Mouse (Mus musculus): Measurements from ENCODE around the gene Rnf186.
"Not testable (repeated sequence)": the region's sequence is repeated elsewhere in the genome, so short reads cannot be mapped to it uniquely, and the experiment has no call there.

The Rnf186 gene

DNA sequence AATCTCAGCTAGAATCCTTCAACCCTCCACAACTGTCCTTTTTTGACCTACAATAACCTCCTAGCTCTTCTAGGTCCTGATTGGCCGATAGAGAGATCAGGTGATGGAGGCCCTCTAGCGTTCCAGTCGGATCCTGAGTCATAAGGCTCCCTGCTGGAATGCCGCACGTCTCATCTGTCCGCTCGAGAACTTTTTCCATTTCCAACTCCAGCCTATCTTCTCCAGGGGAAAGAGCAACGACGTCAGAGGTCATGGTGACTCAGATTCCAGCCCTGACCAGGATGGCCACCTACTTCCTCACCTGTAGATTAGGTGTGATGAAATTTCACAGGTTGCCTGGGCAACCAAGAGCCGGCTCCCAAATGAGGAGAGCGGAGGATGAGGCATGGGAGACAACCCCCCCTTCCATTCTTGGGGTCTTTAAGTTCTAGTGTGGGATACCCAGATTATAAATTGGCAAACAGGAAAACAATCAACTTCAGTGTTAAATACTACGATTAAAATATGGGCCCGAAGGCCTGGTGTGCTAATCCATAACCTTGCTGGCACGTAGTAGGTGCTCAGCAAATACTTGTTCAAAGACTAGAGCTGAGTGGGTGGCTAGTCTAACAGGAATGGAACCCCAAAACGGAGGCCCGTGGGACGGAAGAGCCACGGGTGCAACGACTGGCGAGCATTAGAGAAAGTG, 5.4 kb downstream of the Rnf186 start:
- peak; percentile 84 for DNase-seq

DNA sequence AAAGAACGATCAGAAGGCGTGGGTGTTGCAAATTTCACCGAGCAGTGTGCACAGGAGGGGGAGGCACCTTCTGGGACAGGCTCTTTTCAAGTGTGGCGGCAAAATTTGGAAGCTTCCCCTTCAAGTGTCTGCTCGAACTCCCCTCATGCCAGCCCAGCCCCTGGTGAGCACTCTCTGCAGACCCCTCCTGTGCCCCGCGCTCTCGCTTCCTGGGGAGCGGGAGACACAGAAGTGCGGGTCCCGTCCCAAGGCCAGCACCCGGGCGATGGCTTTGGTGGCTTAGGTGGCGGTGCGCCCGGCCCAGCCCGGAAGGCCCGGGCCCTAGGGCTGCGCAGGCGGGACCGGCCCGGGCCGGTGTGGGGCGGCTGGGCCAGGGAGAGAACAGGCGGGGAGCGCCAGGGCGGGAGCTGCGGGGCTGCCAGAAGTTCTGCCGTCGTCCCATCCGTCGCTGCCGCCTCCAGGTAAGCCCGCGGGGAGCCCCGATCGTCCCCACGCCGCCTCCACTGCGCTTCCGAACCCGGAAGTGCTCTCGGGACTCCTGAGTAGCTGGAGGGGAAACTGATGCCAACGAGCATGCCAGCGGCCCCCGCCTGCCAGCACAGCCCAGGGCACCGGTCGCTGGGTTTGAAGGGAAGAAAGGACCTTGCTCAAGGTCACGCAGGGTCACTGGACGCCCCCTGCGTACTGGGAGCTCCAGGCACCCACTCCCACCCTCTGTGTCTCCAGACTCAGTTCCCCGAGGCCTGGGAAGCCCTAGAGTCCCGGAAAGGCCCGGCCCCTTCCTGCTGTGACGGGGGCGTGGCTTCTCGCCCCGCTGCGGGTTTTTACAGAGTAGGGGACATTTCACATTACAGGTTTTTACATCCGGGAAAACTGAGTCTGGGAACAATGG, 6.2 kb downstream of the Rnf186 start, which contains the start of gene Tmco4:
Tmco4 (plus strand) TSS at position 62 of the 892 bp plus-strand sequence.
- DNase-seq, result peak; percentile 83

DNA sequence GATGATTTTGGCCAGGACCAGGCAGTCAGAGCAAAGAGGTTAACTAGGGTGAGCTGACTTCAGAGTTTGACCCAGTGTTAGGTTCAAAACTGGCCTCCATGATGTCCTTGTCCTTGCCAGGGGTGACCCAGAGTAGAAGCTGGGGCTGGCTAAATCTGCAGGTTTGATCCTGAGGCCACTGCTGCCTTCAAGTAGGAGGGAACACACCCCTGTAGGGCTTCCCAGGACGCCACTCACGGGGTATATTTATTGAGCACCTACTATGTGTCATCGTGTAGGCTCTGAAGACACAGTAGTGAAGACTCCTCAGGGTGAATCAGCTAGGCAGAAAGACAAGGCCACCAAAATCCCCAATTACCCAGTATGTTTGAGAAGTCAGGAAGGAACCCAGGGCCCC, 6.8 kb downstream of the Rnf186 start:
- DNase-seq, result no peak

DNA sequence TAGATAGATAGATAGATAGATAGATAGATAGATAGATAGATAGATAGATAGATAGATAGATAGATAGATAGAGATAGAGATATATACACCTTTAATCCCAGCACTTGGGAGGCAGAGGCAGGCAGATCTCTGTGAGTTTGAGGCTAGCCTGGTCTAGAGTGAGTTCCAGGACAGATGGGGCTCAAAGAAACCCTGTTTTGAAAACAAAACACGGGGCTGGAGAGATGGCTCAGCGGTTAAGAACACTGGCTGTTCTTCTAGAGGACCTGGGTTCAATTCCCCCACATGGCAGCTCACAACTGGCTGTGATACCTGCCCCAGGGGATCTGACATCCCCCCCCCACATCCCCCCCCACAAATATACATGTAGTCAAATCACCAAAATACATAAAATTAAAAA, 7.6 kb downstream of the Rnf186 start:
- DNase-seq, result not testable (repeated sequence)

DNA sequence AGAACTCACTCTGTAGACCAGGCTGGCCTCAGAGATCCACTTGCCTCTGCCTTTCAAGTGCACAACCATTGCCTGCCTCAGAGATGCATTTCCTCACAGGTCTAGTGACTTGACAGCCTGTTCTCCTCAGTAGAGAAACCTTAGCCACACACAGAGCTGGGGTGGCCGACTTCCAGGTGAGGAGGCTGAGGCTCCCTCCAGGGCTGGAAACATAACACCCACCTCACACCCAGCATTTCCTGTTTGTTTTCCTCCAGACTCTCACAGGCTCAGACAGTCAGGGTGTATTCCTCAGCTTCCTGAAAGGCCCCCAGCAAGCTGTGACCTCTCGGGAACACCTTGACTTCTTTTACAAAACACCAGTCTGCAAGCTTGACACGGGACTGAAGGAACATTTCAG, 8.3 kb downstream of the Rnf186 start:
- DNase-seq, result no peak

DNA sequence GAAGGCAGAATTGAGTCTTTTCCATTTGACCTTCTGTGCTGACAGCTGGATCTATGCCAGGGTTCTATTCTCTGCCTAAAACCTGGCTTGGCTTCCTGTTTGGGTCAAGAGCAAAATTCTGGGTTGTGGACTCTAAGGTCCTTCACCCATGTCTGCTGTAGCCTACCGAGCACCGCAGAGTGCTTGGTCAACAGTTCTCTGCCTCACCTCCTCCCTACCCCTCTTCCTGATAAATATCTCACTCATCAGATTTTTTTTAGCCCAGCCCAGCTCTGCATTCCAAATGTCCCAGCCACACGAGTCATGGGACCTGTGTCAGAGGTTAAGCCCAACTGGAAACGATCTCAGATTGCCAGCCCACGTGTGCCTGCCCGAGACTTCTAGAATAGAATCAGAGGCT, 9.1 kb downstream of the Rnf186 start:
- DNase-seq, result no peak

DNA sequence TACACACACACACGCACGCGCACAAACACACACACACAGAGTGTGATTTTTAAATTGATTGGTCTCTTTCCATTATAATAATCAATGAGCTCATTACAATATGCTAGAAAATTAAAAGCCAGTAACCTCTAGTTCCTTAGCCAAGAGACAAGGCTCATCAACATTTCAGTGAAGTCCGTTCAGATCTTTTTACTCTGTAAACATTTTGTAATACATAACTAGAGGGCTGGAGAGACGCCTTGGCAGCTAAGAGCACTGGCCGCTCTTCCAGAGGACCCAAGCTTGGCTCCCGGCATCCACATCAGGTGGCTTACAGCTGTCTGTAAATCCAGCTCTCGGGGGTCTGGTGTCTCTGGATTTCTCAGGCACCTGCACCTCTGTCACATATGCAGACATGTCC, 13.1 kb downstream of the Rnf186 start:
- no peak for DNase-seq

DNA sequence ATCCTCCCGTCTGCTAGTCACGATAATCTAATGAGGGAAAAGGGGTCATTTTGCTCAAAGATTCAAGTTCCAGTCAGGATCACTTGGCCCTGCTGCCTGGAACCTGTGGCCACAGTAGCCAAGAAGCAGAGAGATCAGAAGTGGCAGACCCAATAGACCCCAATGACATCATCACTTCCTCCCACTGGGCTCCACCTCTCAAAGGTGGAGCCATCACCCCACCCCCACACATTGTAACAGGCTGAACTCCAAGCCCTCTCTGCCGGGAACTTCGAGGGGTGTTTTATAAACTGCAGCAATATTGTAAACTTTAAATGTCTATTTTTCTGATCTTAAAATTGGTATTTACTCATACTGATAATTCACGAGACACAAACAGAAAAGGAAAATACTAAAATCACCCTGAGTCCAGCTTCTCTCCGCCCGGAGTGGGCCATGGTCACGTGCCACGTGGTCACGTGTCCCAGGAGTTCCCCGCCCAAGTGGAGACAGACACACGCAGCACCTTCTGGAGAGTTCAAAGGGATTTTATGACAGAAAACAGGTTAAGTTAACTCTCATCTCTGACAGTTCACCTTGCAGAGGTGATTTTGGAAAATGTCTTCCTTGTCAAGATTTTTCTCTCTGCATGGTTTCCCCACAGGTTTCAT, 14.0 kb downstream of the Rnf186 start:
- DNase-seq, result no peak

DNA sequence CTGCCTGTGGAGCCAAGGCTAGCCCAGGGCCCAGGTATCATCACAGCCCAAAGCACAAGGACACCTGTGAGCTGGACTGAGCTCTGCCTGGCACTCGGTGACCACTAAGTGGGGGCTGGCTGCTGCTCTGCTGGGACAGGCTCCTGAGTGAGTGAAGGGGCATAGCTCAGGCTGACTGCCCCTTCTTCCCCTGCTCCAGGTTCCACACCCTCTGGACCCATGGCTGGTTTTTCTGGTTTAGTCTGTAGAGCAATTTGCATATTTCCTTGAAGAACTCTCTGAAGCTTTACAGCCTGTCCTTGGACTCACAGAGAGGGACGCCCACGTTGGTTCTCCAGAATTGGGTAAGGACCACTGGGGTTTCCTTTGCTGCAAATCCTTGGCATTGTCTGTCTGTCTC, 16.5 kb downstream of the Rnf186 start:
- no peak for DNase-seq

DNA sequence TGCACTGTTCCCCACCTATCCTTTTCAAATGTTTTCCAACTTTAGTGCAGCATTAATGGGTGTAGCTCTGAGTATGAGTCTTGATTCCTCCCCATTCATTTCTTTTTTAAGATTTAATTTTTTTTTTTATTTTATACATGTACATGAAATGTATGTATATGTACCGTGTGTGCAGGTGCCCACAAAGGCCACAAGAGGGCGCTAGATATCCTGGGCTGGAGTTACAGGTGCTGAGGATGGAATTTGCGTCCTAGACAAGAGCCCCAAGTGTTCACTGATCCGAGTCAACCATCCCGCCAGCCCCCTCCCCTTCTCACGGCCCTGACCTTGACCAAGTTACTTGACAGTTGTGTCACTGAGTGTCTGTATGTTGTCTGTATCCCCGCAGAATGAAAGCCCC, 17.8 kb downstream of the Rnf186 start:
- DNase-seq, result no peak

DNA sequence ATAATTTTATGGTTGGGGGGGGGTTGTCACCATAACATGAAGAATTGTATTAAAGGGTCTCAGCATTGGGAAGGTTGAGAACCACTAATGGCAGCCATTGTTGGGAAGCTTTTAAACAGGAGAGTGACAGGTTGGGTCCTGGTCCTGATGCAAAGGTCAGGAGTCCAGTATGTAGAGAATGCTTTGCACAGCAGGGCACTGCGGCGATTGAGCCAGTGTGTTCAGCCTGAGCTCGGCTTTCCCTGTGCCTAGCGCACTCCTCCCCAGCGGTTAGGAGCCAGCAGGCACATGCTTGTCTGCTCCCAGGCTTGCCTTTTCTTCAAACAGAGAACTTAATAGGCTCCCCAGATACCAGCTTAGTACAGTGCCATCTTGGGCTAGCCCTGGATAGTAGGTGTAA, 19.4 kb downstream of the Rnf186 start:
- no peak for DNase-seq

DNA sequence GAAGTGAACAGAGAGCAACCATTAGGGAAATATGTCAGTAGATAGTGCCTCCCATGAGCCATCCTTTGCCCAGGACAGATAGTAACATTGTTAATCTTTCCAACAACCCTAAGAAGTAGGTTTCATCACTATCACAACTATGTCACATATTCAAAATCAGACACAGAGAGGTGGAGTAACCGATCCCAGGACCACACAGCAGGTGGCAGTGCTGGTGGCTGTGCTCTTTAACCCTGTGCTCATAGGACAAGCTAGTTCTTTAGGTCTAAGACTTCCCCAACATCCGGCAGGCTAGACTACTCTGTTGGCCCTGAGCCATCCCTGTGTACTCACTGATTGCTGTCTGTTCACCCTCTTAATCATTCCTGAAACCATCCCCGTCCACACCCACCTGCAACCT, 27.5 kb downstream of the Rnf186 start:
- no peak for DNase-seq

DNA sequence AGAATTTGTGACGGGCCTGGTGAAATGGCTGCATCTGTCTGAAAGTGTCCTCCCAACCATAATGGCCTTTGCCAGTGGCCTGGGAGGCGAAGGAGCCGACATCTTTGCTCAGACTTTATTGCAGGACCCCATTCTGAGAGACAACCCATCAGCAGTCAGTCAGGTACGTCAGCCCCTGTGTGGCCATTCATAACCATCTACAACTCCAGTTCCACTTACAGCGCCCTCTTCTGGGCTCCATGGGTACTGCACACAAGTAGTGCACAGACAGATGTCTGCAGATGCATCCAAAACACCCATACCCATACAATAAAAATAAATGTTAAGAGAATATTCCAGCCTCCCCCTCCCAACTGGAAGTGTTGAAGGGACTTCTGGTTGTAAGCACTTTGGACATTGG, 29.5 kb downstream of the Rnf186 start:
- DNase-seq, result no peak

DNA sequence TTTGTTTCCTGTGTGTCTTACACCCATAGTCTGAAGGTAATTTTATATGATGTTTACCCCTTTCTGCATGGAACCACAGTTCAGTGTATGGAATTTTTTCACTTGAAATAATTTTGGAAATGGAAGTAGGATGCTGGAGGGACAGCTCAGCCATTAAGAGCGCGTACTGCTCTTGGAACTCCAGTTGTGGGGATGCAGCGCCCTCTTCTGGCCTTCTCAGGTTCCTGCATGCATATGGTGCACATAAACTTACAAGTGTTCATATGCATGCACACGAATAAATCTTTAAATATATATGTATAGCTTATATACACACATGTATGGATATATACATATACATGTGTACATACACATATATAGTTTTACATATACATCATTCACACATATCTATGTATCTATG, 30.2 kb downstream of the Rnf186 start:
- DNase-seq, result no peak

DNA sequence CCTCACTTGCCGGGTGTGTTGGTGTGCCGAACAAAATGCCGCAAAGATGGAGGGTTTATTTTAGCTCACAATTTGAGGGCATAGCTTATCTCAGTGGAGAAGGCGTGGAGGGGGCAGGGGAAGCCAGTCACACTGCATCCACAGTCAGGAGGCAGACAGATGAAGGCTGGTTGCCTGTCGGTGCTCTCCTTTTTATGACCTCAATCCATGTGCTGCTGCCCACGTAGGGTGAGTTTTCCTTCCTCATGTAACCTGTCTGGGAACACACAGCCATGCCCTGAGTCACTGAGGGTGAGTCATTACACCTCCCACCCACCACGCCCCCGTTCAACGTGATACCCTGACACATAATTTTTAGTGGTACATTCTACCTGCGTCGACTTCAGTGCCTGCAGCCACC, 31.7 kb downstream of the Rnf186 start:
- no peak for DNase-seq

DNA sequence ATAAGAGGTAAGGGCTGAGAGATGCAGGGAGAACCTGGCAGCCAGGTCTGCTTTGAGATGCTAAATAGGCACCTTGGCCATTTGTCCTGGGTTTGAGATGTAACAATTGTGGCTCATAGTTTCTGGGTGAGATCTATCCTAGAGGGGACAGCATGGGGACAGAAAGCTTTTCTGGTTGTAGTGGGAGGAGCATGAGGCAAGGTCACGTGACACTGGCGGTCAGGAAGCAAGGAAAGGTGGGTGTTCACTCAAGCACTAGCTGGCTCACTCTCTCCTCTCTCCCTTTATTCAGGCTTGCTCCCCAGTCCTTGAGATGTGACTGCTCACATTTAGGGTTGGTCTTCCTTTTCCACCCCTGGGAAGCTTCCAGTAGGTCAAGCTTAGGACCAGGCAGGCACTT, 34.1 kb downstream of the Rnf186 start:
- DNase-seq, result no peak

DNA sequence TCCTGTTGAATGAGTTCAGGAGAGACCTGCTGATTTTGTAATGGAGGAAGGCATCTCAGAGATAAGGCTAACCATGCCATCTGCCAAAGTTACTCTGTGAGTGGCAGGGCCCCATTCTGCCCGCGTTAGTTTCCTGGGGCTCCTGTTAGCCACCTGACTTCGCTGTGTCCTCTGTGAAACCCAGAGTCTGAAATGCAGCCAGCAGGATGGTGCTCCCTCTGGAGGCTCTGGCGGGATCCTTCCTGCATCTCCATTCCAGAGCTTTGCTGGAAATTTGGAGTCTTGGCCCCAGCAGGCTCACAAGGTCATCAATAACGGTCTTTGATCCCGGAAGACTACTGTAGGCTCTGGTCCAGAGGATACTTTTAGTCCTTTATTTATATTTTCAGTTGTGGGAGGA, 34.5 kb downstream of the Rnf186 start:
- peak; percentile 56 for DNase-seq

DNA sequence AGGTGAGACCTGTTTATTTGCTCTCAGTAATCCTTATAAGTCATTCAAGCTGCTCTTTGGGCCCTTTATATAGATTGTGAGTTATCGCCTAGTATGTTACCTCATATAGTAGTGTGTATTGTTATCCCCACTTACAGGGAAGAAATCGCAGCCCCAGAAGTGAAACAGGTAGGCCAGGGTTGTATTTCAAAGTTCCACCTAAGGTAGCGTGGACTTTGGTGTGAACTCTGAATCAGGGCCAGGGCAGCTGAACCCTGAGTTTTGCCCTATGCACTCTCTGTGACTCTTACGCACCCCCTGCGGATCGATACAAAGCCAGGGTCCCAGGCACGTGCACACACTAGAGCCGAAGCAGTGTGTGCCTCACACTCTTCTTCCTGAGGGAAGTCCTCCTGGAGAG, 37.2 kb downstream of the Rnf186 start:
- DNase-seq, result no peak

DNA sequence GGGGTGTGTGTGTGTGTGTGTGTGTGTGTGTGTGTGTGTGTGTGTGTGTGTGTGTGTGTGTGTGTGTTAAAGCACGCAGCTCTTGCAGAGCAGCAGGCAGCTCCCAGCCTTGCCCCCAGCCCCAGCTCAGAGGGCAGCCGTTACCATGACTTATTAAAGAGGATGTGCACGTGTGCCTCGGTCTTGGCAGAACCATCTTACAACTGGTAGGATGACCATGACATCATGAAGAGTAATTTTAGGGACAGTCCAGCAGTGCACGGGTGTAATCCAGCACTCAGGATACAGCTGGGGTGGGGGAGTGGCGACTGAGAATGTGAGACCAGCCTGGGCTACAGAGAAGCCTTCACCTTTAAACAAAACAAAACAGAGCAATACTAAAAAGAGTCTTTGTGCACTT, 38.3 kb downstream of the Rnf186 start:
- no peak for DNase-seq

DNA sequence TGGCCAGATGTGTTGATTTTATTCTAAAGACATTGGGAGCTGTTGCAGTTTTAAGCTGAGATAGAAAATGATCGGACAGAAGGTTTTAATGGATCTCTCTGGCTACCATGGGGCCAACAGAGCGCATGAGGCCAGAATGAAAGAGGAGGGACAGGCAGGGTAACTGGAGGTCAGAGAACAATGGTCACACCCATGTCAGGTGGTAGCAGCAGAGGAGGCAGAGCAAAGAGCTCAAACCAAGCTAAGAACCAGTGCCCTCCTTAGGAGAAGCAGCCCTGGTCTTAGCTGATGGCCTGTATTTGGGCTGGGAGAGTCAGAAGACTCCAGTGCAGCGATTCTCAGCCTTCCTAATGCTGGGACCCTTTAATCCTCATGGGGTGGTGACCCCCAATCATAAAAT, 40.4 kb downstream of the Rnf186 start:
- no peak for DNase-seq

DNA sequence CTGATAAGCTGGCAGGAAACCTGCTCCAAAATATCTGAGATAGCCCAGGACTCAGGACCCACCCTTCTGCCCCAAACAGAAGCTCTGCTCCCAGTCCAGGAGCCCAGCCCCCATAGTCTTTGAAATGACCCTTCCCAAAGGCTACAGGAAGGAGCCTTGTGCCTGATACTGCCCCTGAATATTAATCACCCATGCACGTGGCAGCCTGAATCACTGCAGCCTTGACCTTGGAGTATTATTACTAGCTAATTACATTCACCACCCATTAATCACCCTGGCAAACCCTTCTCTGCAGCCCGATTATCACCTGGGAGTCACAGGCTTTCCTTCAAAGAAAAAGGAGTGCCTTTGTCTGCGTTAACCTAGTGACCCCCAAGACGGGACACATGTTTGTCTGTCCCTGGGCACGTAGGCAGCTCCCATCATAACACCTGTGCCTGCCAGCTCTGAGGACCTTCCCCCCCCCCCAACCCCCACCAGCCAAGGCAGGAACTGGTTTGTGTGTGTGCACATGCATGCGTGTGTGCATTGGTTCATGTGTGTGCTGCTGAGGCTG, 41.1 kb downstream of the Rnf186 start:
- no peak for DNase-seq

DNA sequence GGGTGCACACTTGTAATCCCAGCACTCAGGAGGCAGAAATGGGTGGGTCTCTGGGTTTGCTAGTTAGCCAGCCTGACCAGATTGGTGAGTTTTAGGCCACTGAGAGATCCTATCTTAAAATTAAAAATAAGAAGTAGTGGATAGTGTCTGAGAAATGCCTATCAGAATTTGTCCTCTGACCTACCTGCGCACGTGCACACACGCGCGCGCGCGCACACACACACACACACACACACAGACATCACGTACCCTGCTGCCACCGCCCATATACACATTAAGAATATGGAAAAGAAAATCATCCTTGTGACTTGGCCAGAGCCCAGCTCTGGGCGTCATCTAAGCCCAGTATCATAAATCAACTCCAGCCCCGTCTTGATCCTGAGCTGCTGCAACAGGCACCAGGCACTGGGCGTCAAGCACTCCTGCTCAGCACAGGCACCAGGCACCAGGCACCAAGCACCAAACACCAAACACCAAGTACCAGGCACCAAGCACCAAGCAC, 44.3 kb downstream of the Rnf186 start:
- no peak for DNase-seq

DNA sequence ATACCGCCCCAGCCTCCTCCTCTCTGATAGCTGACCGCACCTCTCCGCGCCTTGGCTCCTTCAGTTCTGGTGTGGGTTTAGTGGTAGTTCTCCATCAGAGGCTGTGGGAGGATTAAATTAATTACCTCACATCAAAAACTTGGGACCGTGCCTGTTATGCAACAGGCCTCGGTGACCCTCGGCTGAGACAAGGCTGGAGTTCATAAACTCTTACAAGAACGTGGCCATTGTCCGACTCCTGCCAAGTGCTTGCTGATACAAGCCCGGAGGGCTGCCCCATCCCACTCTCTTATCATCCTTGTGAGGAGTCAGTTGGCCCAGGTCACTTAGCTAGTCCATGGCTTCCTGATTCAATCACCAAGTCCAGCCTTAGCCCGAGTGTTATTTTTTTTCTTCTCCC, 46.4 kb downstream of the Rnf186 start:
- DNase-seq, result no peak

Data from lung, postnatal 10 days (tissue).